Mouse (Mus musculus) forebrain, postnatal 0 days (tissue): ENCODE results near the gene P4ha2. TPM values are rescaled to one million over a fixed set of nuclear protein-coding genes. Genes with fewer than 3 reads are reported as not detected.

Experiments
- ATAC-seq: fragments of 200-750 bp; cut with Nextera tagmentation; 2 replicates; pipeline ENCODE4 v1.8.0; 2017; ENCODE audit warnings: mild to moderate bottlenecking, moderate library complexity
- DNase-seq: peaks from one replicate; pipeline ENCODE4 v3.0.0-alpha.2; 2015
- H3K27ac ChIP-seq: fragments of 300-500 bp; sonication (generic); 2 replicates; pipeline ENCODE4 v1.5.1; 2014; ENCODE audit warnings: low read depth, mild to moderate bottlenecking, antibody characterized with exemption, low read length, moderate library complexity, mixed read lengths
- H3K27me3 ChIP-seq: fragments of 300-500 bp; sonication (generic); 2 replicates; pipeline ENCODE4 v1.6.1; 2014; ENCODE audit warnings: mild to moderate bottlenecking, low read length, mixed read lengths; ENCODE audit not compliant: insufficient read depth
- H3K36me3 ChIP-seq: fragments of 300-500 bp; sonication (generic); 2 replicates; pipeline ENCODE4 v1.6.1; 2014; ENCODE audit warnings: mild to moderate bottlenecking, moderate library complexity; ENCODE audit not compliant: insufficient read depth
- H3K4me1 ChIP-seq: fragments of 300-500 bp; sonication (generic); 2 replicates; pipeline ENCODE4 v1.6.1; 2014; ENCODE audit warnings: antibody characterized with exemption; ENCODE audit not compliant: insufficient read depth
- H3K4me2 ChIP-seq: fragments of 300-500 bp; sonication (generic); 2 replicates; pipeline ENCODE4 v1.6.1; 2014; ENCODE audit warnings: low read depth, mild to moderate bottlenecking, moderate library complexity
- H3K4me3 ChIP-seq: fragments of 300-500 bp; sonication (generic); 2 replicates; pipeline ENCODE4 v1.5.1; 2014; ENCODE audit warnings: low read depth, low read length, mixed read lengths
- H3K9ac ChIP-seq: fragments of 300-500 bp; sonication (generic); 2 replicates; pipeline ENCODE4 v1.6.1; 2014; ENCODE audit warnings: mild to moderate bottlenecking
- H3K9me3 ChIP-seq: fragments of 300-500 bp; sonication (generic); 2 replicates; pipeline ENCODE4 v1.6.1; 2016; ENCODE audit warnings: low read length
- CTCF ChIP-seq: sonication (generic); IDR thresholded peaks from 2 replicates; pipeline ENCODE4 v1.5.1; 2016; ENCODE audit warnings: antibody characterized with exemption, control low read depth, low read depth
- WGBS: fragments of 180-500 bp; shearing (Covaris S2); extraction: QIAGEN DNeasy Blood & Tissue Kit; methylation state at CpG from one replicate; pipeline ENCODE4 v1.1.7; 2014; 5-methylcytosine and 5-hydroxymethylcytosine counted together
- polyA plus RNA-seq: library from polyadenylated mRNA; unstranded; fragments of >200 nt; fragmentation: Nextera tagmentation; extraction: Ambion mirVana; gene quantifications from 2 replicates; pipeline ENCODE4 v1.2.1, GENCODE M21; 2015
- total RNA-seq: library from RNA; depleted of rRNA; stranded (reverse); fragments of >200 nt; gene quantifications from 2 replicates; pipeline ENCODE4 v1.2.3, GENCODE M21; 2014

P4ha2 gene
- total and polyA plus RNA-seq, 2 experiments from 2014 or later = 6.1 to 9.8 TPM

- 81% methylated on average over 8 of the region's 8 CpGs for WGBS
- ATAC-seq = no peak
- DNase-seq = no peak
- TF ChIP-seq CTCF = no peak
- H3K9me3 ChIP-seq = no peaks in the 10 kb centered on the region
- H3K9ac ChIP-seq = no peak overlapping the region
- no peak overlapping the region for H3K4me2 ChIP-seq
- H3K4me3 ChIP-seq = no peak overlapping the region
- H3K36me3 ChIP-seq = 0 out of 2 replicates have a peak, but pooled peaks cover 7% of the 10 kb centered on the region
- H3K27me3 ChIP-seq = no peaks in the 10 kb centered on the region
- H3K4me1 ChIP-seq = peaks cover 10% of the 10 kb centered on the region
- H3K27ac ChIP-seq = no peak overlapping the region
Measured at GRCm38 (mm10) chr11:54115301-54115700, 15.4 kb downstream of the P4ha2 start.

GRCm38 (mm10) chr11:54115911-54116310 lies 16.0 kb downstream of the P4ha2 start:
- Histone ChIP-seq H3K4me2 (no peak overlapping the region), H3K27me3 (no peaks in the 10 kb centered on the region), H3K4me3 (no peak overlapping the region), H3K4me1 (peaks cover 10% of the 10 kb centered on the region), H3K9ac (no peak overlapping the region), H3K36me3 (0 out of 2 replicates have a peak, but pooled peaks cover 7% of the 10 kb centered on the region), H3K9me3 (no peaks in the 10 kb centered on the region), H3K27ac (no peak overlapping the region)
- DNase-seq = no peak
- no peak for ATAC-seq
- no peak for TF ChIP-seq CTCF
- 63% methylated on average over 3 of the region's 3 CpGs for WGBS

- H3K9ac ChIP-seq = no peak overlapping the region
- H3K27ac ChIP-seq = no peak overlapping the region
- no peak overlapping the region for H3K4me2 ChIP-seq
- H3K4me3 ChIP-seq = no peak overlapping the region
- 78% methylated on average over 4 of the region's 4 CpGs for WGBS
- DNase-seq (no peak), ATAC-seq (no peak)
- no peaks in the 10 kb centered on the region for H3K27me3 ChIP-seq
- no peaks in the 10 kb centered on the region for H3K9me3 ChIP-seq
- 0 out of 2 replicates have a peak, but pooled peaks cover 7% of the 10 kb centered on the region for H3K36me3 ChIP-seq
- H3K4me1 ChIP-seq = peaks cover 10% of the 10 kb centered on the region
- TF ChIP-seq CTCF = no peak
Measured at GRCm38 (mm10) chr11:54116406-54116805, 16.5 kb downstream of the P4ha2 start.

GRCm38 (mm10) chr11:54117096-54117495 lies 17.2 kb downstream of the P4ha2 start:
- Histone ChIP-seq H3K27ac (no peak overlapping the region), H3K27me3 (no peaks in the 10 kb centered on the region), H3K4me2 (no peak overlapping the region), H3K36me3 (0 out of 2 replicates have a peak, but pooled peaks cover 7% of the 10 kb centered on the region), H3K4me3 (no peak overlapping the region), H3K9ac (no peak overlapping the region), H3K4me1 (peaks cover 10% of the 10 kb centered on the region), H3K9me3 (no peaks in the 10 kb centered on the region)
- DNase-seq (no peak), ATAC-seq (no peak)
- TF ChIP-seq CTCF = no peak
- WGBS = 79% methylated on average over 10 of the region's 10 CpGs

- no peak overlapping the region for H3K9ac ChIP-seq
- H3K4me2 ChIP-seq = no peak overlapping the region
- no peak overlapping the region for H3K27ac ChIP-seq
- H3K9me3 ChIP-seq = no peaks in the 10 kb centered on the region
- no peak for DNase-seq
- TF ChIP-seq CTCF = no peak
- 0 out of 2 replicates have a peak, but pooled peaks cover 7% of the 10 kb centered on the region for H3K36me3 ChIP-seq
- no peak overlapping the region for H3K4me3 ChIP-seq
- ATAC-seq = no peak
- 0 out of 2 replicates have a peak, but pooled peaks cover 4% of the 10 kb centered on the region for H3K4me1 ChIP-seq
- no peaks in the 10 kb centered on the region for H3K27me3 ChIP-seq
- 91% methylated on average over 12 of the region's 12 CpGs for WGBS
Measured at GRCm38 (mm10) chr11:54119126-54119525, 19.2 kb downstream of the P4ha2 start.

- Histone ChIP-seq H3K27me3 (no peaks in the 10 kb centered on the region), H3K4me2 (no peak overlapping the region), H3K4me3 (no peak overlapping the region), H3K9ac (no peak overlapping the region), H3K36me3 (0 out of 2 replicates have a peak, but pooled peaks cover 7% of the 10 kb centered on the region), H3K9me3 (no peaks in the 10 kb centered on the region), H3K4me1 (0 out of 2 replicates have a peak, but pooled peaks cover 4% of the 10 kb centered on the region), H3K27ac (no peak overlapping the region)
- WGBS = 89% methylated on average over 13 of the region's 13 CpGs
- ATAC-seq (no peak), DNase-seq (no peak)
- no peak for TF ChIP-seq CTCF
Measured at GRCm38 (mm10) chr11:54119740-54120360, 20.0 kb downstream of the P4ha2 start.

GRCm38 (mm10) chr11:54122416-54123264 lies 22.7 kb downstream of the P4ha2 start:
- Histone ChIP-seq H3K4me1 (peaks cover 15% of the 10 kb centered on the region), H3K9ac (no peak overlapping the region), H3K36me3 (0 out of 2 replicates have a peak, but pooled peaks cover 7% of the 10 kb centered on the region), H3K9me3 (no peaks in the 10 kb centered on the region), H3K4me2 (no peak overlapping the region), H3K27me3 (no peaks in the 10 kb centered on the region), H3K27ac (no peak overlapping the region), H3K4me3 (no peak overlapping the region)
- peak; percentile 62 for DNase-seq
- ATAC-seq = peak; percentile 78
- TF ChIP-seq CTCF = peak; percentile 74
- 42% methylated on average over 14 of the region's 14 CpGs for WGBS
